ENCODE assay signal across 19 mouse cellular contexts in the genomic region with DNA sequence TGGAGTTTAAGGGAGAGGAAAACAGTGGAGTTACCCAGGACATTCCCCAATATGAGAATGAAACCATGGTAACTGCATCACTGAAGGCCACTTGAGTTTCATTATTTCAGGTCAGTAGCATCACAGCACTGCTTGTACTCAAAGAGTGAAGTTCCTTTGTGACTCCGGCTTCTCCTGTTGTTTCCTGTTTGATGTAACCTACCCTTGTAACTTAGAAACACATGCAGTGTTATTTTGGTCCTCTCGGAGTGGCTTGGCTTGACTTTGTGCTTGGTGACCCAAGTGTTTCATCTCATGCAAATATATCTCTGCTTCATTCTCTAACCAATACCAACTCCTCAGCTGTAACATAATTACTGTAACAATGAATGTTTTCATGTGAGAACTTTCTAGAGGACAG. TPM values are rescaled to one million over a fixed set of nuclear protein-coding genes. Genes with fewer than 3 reads are reported as not detected.
DNase-seq lines count a peak whose midpoint lies in the region; ATAC-seq lines count a peak whose summit lies in the region.
"Had no signal": no experiment of that assay in that cellular context is flagged by ENCODE, and none has a peak within 500 bp of the region (broad histone marks: within the 10 kb centered on the region; RNA-seq: fewer than 3 reads in every experiment).

No protein-coding gene starts in this region.

- peak; percentile 73 for ATAC-seq in neutrophil, adult 5-6 weeks (ENCODE audit: extremely low read depth, insufficient number of reproducible peaks, low FRiP score, poor library complexity, severe bottlenecking)
- ATAC-seq: forebrain, embryonic 15.5 days; intestine, embryonic 16.5 days; liver, embryonic 12.5 days; midbrain, embryonic 15.5 days had no signal

- DNase-seq in B cell, adult 2 months: peak; percentile 48 to 62
- DNase-seq in CD4-positive, CD25-positive, alpha-beta regulatory T cell, adult 2 months (ENCODE audit: low read depth, low spot score): peak; percentile 56
- DNase-seq in induced T-regulatory cell, adult 2 months (ENCODE audit: low read depth): peak; percentile 79
- DNase-seq in c-Kit-positive CD71-positive TER-119-positive erythroid progenitor cells, embryonic 14.5 days (ENCODE audit: low spot score): no peak
- DNase-seq in frontal cortex, postnatal 14 days (ENCODE audit: low spot score in 2 of 2): no peak
- no peak for DNase-seq in embryo, embryonic 10.5 days (ENCODE audit: low spot score)
- DNase-seq: adrenal gland, postnatal 14 days; cerebellum, adult 9-10 months; gastrocnemius, postnatal 25 days; kidney, adult 9 months; kidney, postnatal 25 days; lung, adult 2 months; thymus, postnatal 25 days had no signal

RNA-seq across cellular contexts. Expression of a gene that starts 11.1 kb away (rescaled TPM):
- 565 and 722 TPM in 2 replicates for total RNA-seq in neutrophil, adult 5-6 weeks (2017)
- total RNA-seq: MEL had no signal

Comparison
In these comparisons a context has a peak if more than half of its experiments do, and no peak if none do; other contexts are left out.
1. DNase-seq: peak in B cell, adult 2 months (2 of 2), CD4-positive, CD25-positive, alpha-beta regulatory T cell, adult 2 months (single experiment) and induced T-regulatory cell, adult 2 months (single experiment); none in c-Kit-positive CD71-positive TER-119-positive erythroid progenitor cells, embryonic 14.5 days (single experiment), frontal cortex, postnatal 14 days (0 of 2) and embryo, embryonic 10.5 days (single experiment).